Mouse (Mus musculus) cerebellum, adult 8-10 months (tissue): Measurements from ENCODE around the gene Slc25a19.

Experiments
- DNase-seq: peaks from one replicate; pipeline ENCODE4 v3.0.0; 2022

Gene Slc25a19

GRCm38 (mm10) chr11:115595209-115595608 lies 32.9 kb downstream of the Slc25a19 start:
- DNase-seq = no peak

DNA sequence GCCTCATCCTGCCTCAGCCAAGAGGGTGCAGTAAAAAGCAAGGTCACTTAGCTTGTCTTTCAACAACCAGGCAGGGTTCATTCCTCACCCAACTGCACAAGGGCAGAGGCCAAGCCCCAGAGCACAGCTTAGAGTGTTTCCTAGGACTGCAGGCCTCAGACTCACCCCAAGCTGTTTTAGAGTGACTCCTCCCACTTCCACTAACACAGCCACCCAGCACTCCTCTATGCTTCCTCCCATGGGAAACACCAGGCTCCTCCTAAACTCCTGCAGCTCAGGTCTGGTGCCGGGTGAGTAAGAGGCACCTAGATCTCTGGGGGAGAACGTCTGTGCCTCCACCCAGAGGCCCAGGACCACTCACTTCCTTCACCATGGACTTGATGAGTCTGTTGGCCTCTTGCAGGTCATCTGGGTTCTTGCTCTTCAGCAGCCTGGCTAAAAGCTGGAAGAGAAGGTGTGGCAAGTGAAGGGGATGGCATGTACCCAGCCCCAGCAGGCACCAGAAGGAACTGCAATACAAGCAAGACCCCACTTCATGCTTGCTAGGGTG lies 37.5 kb downstream of the Slc25a19 start:
- DNase-seq = no peak

- DNase-seq = no peak
Observed at GRCm38 (mm10) chr11:115587984-115588383, 40.1 kb downstream of the Slc25a19 start.

DNA sequence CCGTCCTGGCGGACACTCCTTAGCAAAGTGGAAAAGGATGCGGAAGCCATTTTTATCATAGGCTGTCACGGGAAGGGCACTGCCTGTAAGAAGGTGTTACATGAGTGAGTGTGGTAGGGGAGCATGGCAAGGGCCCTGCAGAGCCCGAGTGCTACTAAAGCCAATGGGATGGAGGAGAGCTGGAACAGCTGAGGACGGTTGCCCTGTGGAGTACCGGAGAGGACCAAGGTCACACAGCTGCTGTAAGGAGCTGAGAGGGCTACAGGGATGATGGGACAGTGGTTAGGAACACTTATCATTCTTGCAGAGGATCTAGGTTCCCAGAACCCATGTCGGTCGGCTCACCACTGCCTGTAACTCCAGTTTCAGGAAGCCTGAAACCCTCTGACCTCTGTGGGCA lies 41.7 kb downstream of the Slc25a19 start:
- no peak for DNase-seq

- DNase-seq = no peak
Observed at GRCm38 (mm10) chr11:115585573-115586100, 42.5 kb downstream of the Slc25a19 start.

DNA sequence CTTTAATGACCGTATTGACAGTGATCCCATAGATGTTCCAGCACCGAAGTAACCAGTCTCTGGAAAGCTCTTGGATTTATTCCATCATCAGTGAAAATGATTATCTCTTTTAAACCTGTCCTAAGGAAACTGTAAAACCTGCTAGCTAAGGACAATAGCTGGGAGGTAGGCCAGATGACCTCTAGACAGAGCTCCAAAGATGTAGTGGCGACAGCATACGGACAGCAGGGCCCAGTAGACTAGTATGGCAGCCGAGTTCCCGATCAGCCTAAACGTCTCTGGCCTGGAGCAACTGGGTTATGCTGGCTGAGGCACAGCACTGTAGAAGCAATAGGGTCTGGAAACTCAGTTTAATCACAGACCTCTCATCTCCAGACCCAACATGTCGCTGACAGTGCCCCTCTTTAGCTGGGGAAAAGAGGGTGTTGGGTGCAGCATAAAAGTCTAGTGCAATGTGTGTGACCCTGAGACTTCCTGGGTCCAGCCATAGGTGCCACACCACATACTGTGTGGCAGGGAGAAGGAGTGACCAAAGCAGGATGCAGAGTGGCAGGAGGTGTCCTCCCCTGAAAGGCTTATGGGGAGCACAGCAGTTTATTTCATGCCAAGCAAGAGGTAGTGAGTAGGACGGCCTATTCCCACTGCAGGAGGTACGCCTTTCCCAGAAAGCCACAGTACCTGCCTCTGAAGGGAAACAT lies 43.6 kb downstream of the Slc25a19 start:
- DNase-seq = no peak

GRCm38 (mm10) chr11:115582913-115583606 lies 45.0 kb downstream of the Slc25a19 start:
- no peak for DNase-seq

DNA sequence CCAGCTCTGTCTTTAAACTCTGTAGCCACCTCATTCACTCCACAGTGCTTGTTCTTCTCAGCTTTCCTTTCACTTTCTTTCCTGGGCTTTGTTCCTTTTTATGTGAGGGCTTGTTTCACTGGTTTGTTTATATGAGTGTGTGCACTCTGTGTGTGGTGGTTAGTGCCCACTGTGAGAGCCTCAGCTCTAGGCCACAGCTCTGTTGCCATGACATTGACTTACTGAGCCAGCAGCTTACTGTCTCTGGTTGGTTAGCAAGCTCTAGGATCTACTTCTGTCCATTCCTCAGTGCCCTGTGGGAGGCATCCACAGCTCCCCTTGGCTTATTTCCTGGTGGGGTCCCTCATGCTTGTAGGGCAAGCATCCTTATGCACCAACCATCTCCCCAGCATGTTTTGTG lies 49.0 kb downstream of the Slc25a19 start:
- DNase-seq = no peak

DNA sequence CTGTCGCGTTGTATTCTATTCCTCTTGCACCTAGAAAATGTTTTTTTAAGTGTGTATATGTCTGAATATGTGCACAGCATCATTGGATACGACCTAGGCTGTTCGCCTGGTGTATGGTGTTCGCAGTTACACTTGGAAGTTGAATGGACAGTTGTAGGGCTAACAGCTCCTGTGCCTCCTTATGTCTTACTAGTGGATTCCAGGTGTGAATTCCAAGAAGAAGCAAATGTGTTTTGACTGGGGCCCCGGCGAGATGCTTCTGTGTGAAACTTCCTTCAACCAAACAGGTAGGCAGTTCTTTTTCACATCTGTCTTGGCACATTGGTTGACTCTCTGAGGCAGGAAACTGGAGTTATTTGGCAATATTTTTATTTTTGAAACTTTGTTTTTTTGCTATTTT lies 63.1 kb downstream of the Slc25a19 start:
- no peak for DNase-seq
